8 mouse cellular contexts compared by ENCODE assay signal in the genomic region with DNA sequence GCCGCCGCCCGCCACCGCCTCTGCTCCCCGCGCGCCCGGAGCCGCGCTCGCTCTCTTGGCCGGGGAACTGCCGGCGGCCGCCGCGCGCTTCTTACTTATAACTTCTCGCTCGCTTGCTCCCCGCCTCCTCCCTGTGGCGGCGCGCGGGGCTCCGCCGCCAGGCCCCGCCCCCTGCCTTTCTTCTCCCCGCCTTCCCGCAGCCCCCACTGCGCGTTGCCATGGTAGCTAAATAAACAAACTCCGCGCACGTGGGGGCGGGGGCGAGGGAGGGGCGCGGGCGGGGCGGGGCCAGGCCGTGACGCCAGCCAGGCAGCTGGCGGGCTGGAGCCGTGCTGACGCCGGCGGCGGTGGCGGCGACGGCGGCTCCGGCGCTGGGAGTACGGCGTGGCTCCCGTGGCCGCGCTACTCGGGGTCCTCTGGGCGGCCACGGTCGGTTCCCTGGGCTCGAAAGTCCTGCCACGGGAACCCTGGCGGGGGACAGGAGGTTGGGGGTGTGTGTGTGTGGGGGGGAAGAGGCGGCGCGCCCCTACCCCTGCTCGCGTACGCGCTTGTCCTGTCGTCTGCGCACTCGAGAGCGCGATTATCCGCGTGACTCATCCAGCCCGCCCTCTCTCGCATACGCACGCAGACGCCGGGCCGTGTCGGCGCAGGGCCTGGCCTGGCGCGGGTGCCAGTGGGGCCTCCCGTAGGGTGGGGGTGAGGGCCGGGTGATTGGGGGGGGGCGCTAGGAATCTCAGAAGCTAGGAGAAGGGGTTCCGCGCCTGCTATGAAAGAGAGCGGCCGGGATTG. TPM values are rescaled to one million over a fixed set of nuclear protein-coding genes. Genes with fewer than 3 reads are reported as not detected.
DNase-seq lines count a peak whose midpoint lies in the region; ATAC-seq and TF ChIP-seq lines count a peak whose summit lies in the region.

A gene (minus strand): TSS at position 60 of the 789 bp plus-strand sequence.

- H3K27ac ChIP-seq in embryonic facial prominence, embryonic 12.5 days, result peak within 1 kb of the TSS; percentile 88
- H3K27ac ChIP-seq in limb, embryonic 14.5 days (replicated peaks; ENCODE audit: low read depth, low read length), result peak within 1 kb of the TSS; percentile 96
- peak within 1 kb of the TSS; percentile 87 for H3K27ac ChIP-seq in midbrain, embryonic 16.5 days (ENCODE audit: low read length)
- H3K27ac ChIP-seq in spleen, adult 2 months (ENCODE audit: insufficient read depth, low read length), result peak within 1 kb of the TSS; percentile 68

- peak; percentile 89 for DNase-seq in heart, adult 8-10 months (ENCODE audit: low spot score)
- peak; percentile 85 to 88 for DNase-seq in kidney, adult 8-10 months
- DNase-seq in limb, embryonic 14.5 days (ENCODE audit: low spot score), result peak; percentile 90
- peak; percentile 85 to 89 for DNase-seq in spleen, adult 2 months (ENCODE audit: low read depth in 1 of 2, low spot score in 2 of 2)

- under 1% methylated on average over 87 of the region's 99 CpGs for WGBS in embryonic facial prominence, embryonic 12.5 days
- WGBS in limb, embryonic 14.5 days, result under 1% methylated on average over 51 of the region's 99 CpGs
- 1% methylated on average over 64 of the region's 99 CpGs for WGBS in midbrain, embryonic 16.5 days
- WGBS in spleen, adult 2 months, result 1% methylated on average over 77 of the region's 99 CpGs

- peaks cover 3% of the 10 kb centered on the region for H3K4me1 ChIP-seq in erythroblast, embryonic 14.5 days (ENCODE audit: control insufficient read depth)
- H3K4me1 ChIP-seq in embryonic facial prominence, embryonic 12.5 days, result peaks cover 19% of the 10 kb centered on the region; the same call in 1 of the 2 replicates
- peaks cover 21% of the 10 kb centered on the region for H3K4me1 ChIP-seq in limb, embryonic 14.5 days (ENCODE audit: control insufficient read depth, insufficient read depth, low read length)
- peaks cover 17% of the 10 kb centered on the region for H3K4me1 ChIP-seq in midbrain, embryonic 16.5 days (ENCODE audit: control insufficient read depth, insufficient read depth, low read length)
- peaks cover 4% of the 10 kb centered on the region; the same call in 1 of the 2 replicates for H3K4me1 ChIP-seq in spleen, adult 2 months (ENCODE audit: control insufficient read depth, insufficient read depth, insufficient read length)

- TF ChIP-seq POLR2A in limb, embryonic 14.5 days (IDR thresholded peaks at IDR 0.05; ENCODE audit: borderline replicate concordance, extremely low read depth, insufficient read depth, insufficient read length), result peak; percentile 50; the same call in 1 of the 2 replicates
- TF ChIP-seq POLR2A in spleen, adult 2 months (IDR thresholded peaks at IDR 0.05; ENCODE audit: low read depth, low read length), result peak; percentile 55

- peak within 1 kb of the TSS; percentile 89 for H3K4me2 ChIP-seq in embryonic facial prominence, embryonic 12.5 days (replicated peaks)
- peak within 1 kb of the TSS; percentile 85 for H3K4me2 ChIP-seq in limb, embryonic 14.5 days (replicated peaks; ENCODE audit: low read depth, low read length, severe bottlenecking)
- peak within 1 kb of the TSS; percentile 76 for H3K4me2 ChIP-seq in midbrain, embryonic 16.5 days (ENCODE audit: low read length)

- H3K9ac ChIP-seq in embryonic facial prominence, embryonic 12.5 days, result peak within 1 kb of the TSS; percentile 73
- H3K9ac ChIP-seq in limb, embryonic 14.5 days (ENCODE audit: low read depth, low read length, severe bottlenecking), result peak within 1 kb of the TSS; percentile 83
- peak within 1 kb of the TSS; percentile 80 for H3K9ac ChIP-seq in midbrain, embryonic 16.5 days (ENCODE audit: low read depth, low read length)

- no peak for TF ChIP-seq CTCF in spleen, adult 2 months (IDR thresholded peaks at IDR 0.05; ENCODE audit: extremely low read depth, insufficient read depth, insufficient read length, insufficient replicate concordance)

- peaks cover 67% of the 10 kb centered on the region for H3K27me3 ChIP-seq in erythroblast, embryonic 14.5 days (ENCODE audit: control insufficient read depth)
- H3K27me3 ChIP-seq in embryonic facial prominence, embryonic 12.5 days, result peaks cover 13% of the 10 kb centered on the region; the same call in 1 of the 2 replicates
- H3K27me3 ChIP-seq in limb, embryonic 14.5 days (ENCODE audit: control insufficient read depth, insufficient read depth, low read length), result no peaks in the 10 kb centered on the region
- H3K27me3 ChIP-seq in midbrain, embryonic 16.5 days (ENCODE audit: control insufficient read depth, insufficient read depth, low read depth, low read length), result peaks cover 7% of the 10 kb centered on the region
- H3K27me3 ChIP-seq in spleen, adult 2 months (ENCODE audit: control insufficient read depth, insufficient read depth, low read length), result peaks cover 8% of the 10 kb centered on the region

- H3K4me3 ChIP-seq in erythroblast, embryonic 14.5 days (replicated peaks), result peak within 1 kb of the TSS; percentile 34
- peak within 1 kb of the TSS; percentile 69 for H3K4me3 ChIP-seq in embryonic facial prominence, embryonic 12.5 days
- H3K4me3 ChIP-seq in limb, embryonic 14.5 days (replicated peaks; ENCODE audit: low read length), result peak within 1 kb of the TSS; percentile 73
- peak within 1 kb of the TSS; percentile 69 for H3K4me3 ChIP-seq in midbrain, embryonic 16.5 days (ENCODE audit: low read depth, low read length)
- H3K4me3 ChIP-seq in spleen, adult 2 months (ENCODE audit: extremely low read depth, insufficient read depth, insufficient read length), result peak within 1 kb of the TSS; percentile 65

- H3K36me3 ChIP-seq in erythroblast, embryonic 14.5 days (ENCODE audit: control insufficient read depth), result no peaks in the 10 kb centered on the region
- no peaks in the 10 kb centered on the region for H3K36me3 ChIP-seq in embryonic facial prominence, embryonic 12.5 days
- H3K36me3 ChIP-seq in limb, embryonic 14.5 days (ENCODE audit: control insufficient read depth, insufficient read depth, low read length), result peaks cover 8% of the 10 kb centered on the region
- H3K36me3 ChIP-seq in midbrain, embryonic 16.5 days (ENCODE audit: control insufficient read depth, insufficient read depth, low read length), result no peaks in the 10 kb centered on the region
- no peaks in the 10 kb centered on the region for H3K36me3 ChIP-seq in spleen, adult 2 months (ENCODE audit: control insufficient read depth, insufficient read depth, low read length)

- no peak for ATAC-seq in erythroblast, adult 5-6 weeks (replicated peaks; ENCODE audit: low FRiP score, poor library complexity, severe bottlenecking)
- ATAC-seq in embryonic facial prominence, embryonic 12.5 days (ENCODE audit: insufficient number of reproducible peaks, insufficient read depth, low FRiP score, low TSS enrichment), result peak; percentile 87
- ATAC-seq in limb, embryonic 14.5 days (ENCODE audit: low FRiP score, low read depth), result peak; percentile 91
- peak; percentile 94 for ATAC-seq in midbrain, embryonic 16.5 days

- no peaks in the 10 kb centered on the region for H3K9me3 ChIP-seq in erythroblast, embryonic 14.5 days (ENCODE audit: control insufficient read depth, low read length)
- no peaks in the 10 kb centered on the region for H3K9me3 ChIP-seq in embryonic facial prominence, embryonic 12.5 days
- no peaks in the 10 kb centered on the region for H3K9me3 ChIP-seq in limb, embryonic 14.5 days (ENCODE audit: control insufficient read depth, low read length)
- H3K9me3 ChIP-seq in midbrain, embryonic 16.5 days (replicated peaks; ENCODE audit: control insufficient read depth, low read length, poor library complexity, severe bottlenecking), result no peaks in the 10 kb centered on the region

RNA-seq across cellular contexts. Expression of the gene that starts here (rescaled TPM):
- polyA plus RNA-seq in erythroblast, embryonic 14.5 days (2012), result 0.23 and 0.37 TPM in 2 replicates
- total RNA-seq in erythroblast, adult 5-6 weeks (2015; ENCODE audit: low replicate concordance), result 5.0 and 10.7 TPM in 2 replicates
- 3.1 and 4.0 TPM in 2 replicates for total RNA-seq in erythroblast, adult 5-6 weeks (2017; ENCODE audit: low replicate concordance)
- polyA plus RNA-seq in embryonic facial prominence, embryonic 12.5 days (2016; fragmentation: Nextera tagmentation; extraction: Ambion mirVana), result 14.3 and 17.7 TPM in 2 replicates
- 10 to 100 TPM; 21.7 to 39.9 (median 27.1) TPM for total RNA-seq in heart, adult 8-10 months (2022)
- polyA plus RNA-seq in limb, embryonic 14.5 days (2012; rRNA removed), result 57.1 and 65.6 TPM in 2 replicates
- 30.0 and 31.3 TPM in 2 replicates for polyA plus RNA-seq in limb, embryonic 14.5 days (2014; fragmentation: Nextera tagmentation; extraction: Ambion mirVana)
- polyA plus RNA-seq in midbrain, embryonic 16.5 days (2015; fragmentation: Nextera tagmentation; extraction: Ambion mirVana), result 1.9 and 2.0 TPM in 2 replicates
- 15.8 and 19.1 TPM in 2 replicates for polyA plus RNA-seq in spleen, adult 2 months (2012; rRNA removed)
